Mouse (Mus musculus): ENCODE results near the gene Lck. TPM values are rescaled to one million over a fixed set of nuclear protein-coding genes. Genes with fewer than 3 reads are reported as not detected.
A peak's percentile ranks its signal among the peaks of the same experiment; 100 is the strongest.

Lck gene
- polyA plus RNA-seq, 1 experiment, result 3.1 TPM

GRCm38 (mm10) chr4:129616631-129617030 is 43.2 kb upstream of the Lck start:
- TF ChIP-seq TAL1 (IDR thresholded peaks at IDR 0.05; ENCODE audit: low read length), result no peak
- no peak for TF ChIP-seq GATA1 (IDR thresholded peaks at IDR 0.05; ENCODE audit: low read length)
- Histone ChIP-seq H3K27me3 (ENCODE audit: control insufficient read depth) (no peaks in the 10 kb centered on the region), H3K4me3 (replicated peaks) (no peak overlapping the region), H3K9me3 (ENCODE audit: control insufficient read depth, low read length) (no peaks in the 10 kb centered on the region), H3K36me3 (ENCODE audit: control insufficient read depth) (peaks cover 37% of the 10 kb centered on the region), H3K4me1 (ENCODE audit: control insufficient read depth) (peaks cover 43% of the 10 kb centered on the region)

- H3K36me3 ChIP-seq (ENCODE audit: control insufficient read depth), result peaks cover 43% of the 10 kb centered on the region
- no peak for TF ChIP-seq GATA1 (IDR thresholded peaks at IDR 0.05; ENCODE audit: low read length)
- no peak for TF ChIP-seq TAL1 (IDR thresholded peaks at IDR 0.05; ENCODE audit: low read length)
- H3K4me3 ChIP-seq (replicated peaks), result no peak overlapping the region
- no peaks in the 10 kb centered on the region for H3K27me3 ChIP-seq (ENCODE audit: control insufficient read depth)
- no peaks in the 10 kb centered on the region for H3K9me3 ChIP-seq (ENCODE audit: control insufficient read depth, low read length)
- peaks cover 39% of the 10 kb centered on the region for H3K4me1 ChIP-seq (ENCODE audit: control insufficient read depth)
These were observed 42.4 kb upstream of the Lck start for GRCm38 (mm10) chr4:129615801-129616290.

- H3K36me3 ChIP-seq (ENCODE audit: control insufficient read depth), result peaks cover 55% of the 10 kb centered on the region
- H3K9me3 ChIP-seq (ENCODE audit: control insufficient read depth, low read length), result no peaks in the 10 kb centered on the region
- no peak within 1 kb of the TSS for H3K4me3 ChIP-seq (replicated peaks)
- no peaks in the 10 kb centered on the region for H3K27me3 ChIP-seq (ENCODE audit: control insufficient read depth)
- TF ChIP-seq GATA1 (IDR thresholded peaks at IDR 0.05; ENCODE audit: low read length), result no peak
- no peak for TF ChIP-seq TAL1 (IDR thresholded peaks at IDR 0.05; ENCODE audit: low read length)
- H3K4me1 ChIP-seq (ENCODE audit: control insufficient read depth), result peaks cover 27% of the 10 kb centered on the region
These were observed 40.7 kb upstream of the Lck start, which contains the start of gene Dcdc2b for GRCm38 (mm10) chr4:129614093-129614492. Gene Dcdc2b (minus strand): TSS chr4:129614257.

- H3K36me3 ChIP-seq (ENCODE audit: control insufficient read depth), result peaks cover 70% of the 10 kb centered on the region
- H3K27me3 ChIP-seq (ENCODE audit: control insufficient read depth), result no peaks in the 10 kb centered on the region
- TF ChIP-seq GATA1 (IDR thresholded peaks at IDR 0.05; ENCODE audit: low read length) (no peak), TAL1 (IDR thresholded peaks at IDR 0.05; ENCODE audit: low read length) (no peak)
- H3K9me3 ChIP-seq (ENCODE audit: control insufficient read depth, low read length), result no peaks in the 10 kb centered on the region
- H3K4me3 ChIP-seq (replicated peaks), result no peak overlapping the region
- peaks cover 21% of the 10 kb centered on the region for H3K4me1 ChIP-seq (ENCODE audit: control insufficient read depth)
These were observed 37.0 kb upstream of the Lck start for GRCm38 (mm10) chr4:129610472-129610871.

- H3K36me3 ChIP-seq (ENCODE audit: control insufficient read depth), result peaks cover 74% of the 10 kb centered on the region
- H3K4me3 ChIP-seq (replicated peaks), result no peak overlapping the region
- TF ChIP-seq GATA1 (IDR thresholded peaks at IDR 0.05; ENCODE audit: low read length) (no peak), TAL1 (IDR thresholded peaks at IDR 0.05; ENCODE audit: low read length) (no peak)
- H3K4me1 ChIP-seq (ENCODE audit: control insufficient read depth), result peaks cover 21% of the 10 kb centered on the region
- no peaks in the 10 kb centered on the region for H3K9me3 ChIP-seq (ENCODE audit: control insufficient read depth, low read length)
- H3K27me3 ChIP-seq (ENCODE audit: control insufficient read depth), result no peaks in the 10 kb centered on the region
These were observed 36.6 kb upstream of the Lck start for GRCm38 (mm10) chr4:129610026-129610425.

- Histone ChIP-seq H3K4me1 (ENCODE audit: control insufficient read depth) (peaks cover 23% of the 10 kb centered on the region), H3K36me3 (ENCODE audit: control insufficient read depth) (peaks cover 80% of the 10 kb centered on the region), H3K9me3 (ENCODE audit: control insufficient read depth, low read length) (no peaks in the 10 kb centered on the region), H3K4me3 (replicated peaks) (no peak overlapping the region), H3K27me3 (ENCODE audit: control insufficient read depth) (no peaks in the 10 kb centered on the region)
- no peak for TF ChIP-seq GATA1 (IDR thresholded peaks at IDR 0.05; ENCODE audit: low read length)
- TF ChIP-seq TAL1 (IDR thresholded peaks at IDR 0.05; ENCODE audit: low read length), result no peak
These were observed 35.7 kb upstream of the Lck start for GRCm38 (mm10) chr4:129609139-129609631.

GRCm38 (mm10) chr4:129608426-129609025 is 35.1 kb upstream of the Lck start:
- no peak for TF ChIP-seq GATA1 (IDR thresholded peaks at IDR 0.05; ENCODE audit: low read length)
- no peak for TF ChIP-seq TAL1 (IDR thresholded peaks at IDR 0.05; ENCODE audit: low read length)
- Histone ChIP-seq H3K27me3 (ENCODE audit: control insufficient read depth) (no peaks in the 10 kb centered on the region), H3K4me1 (ENCODE audit: control insufficient read depth) (peaks cover 26% of the 10 kb centered on the region), H3K36me3 (ENCODE audit: control insufficient read depth) (peaks cover 82% of the 10 kb centered on the region), H3K9me3 (ENCODE audit: control insufficient read depth, low read length) (no peaks in the 10 kb centered on the region), H3K4me3 (replicated peaks) (no peak overlapping the region)

- Histone ChIP-seq H3K9me3 (ENCODE audit: control insufficient read depth, low read length) (no peaks in the 10 kb centered on the region), H3K27me3 (ENCODE audit: control insufficient read depth) (no peaks in the 10 kb centered on the region), H3K4me1 (ENCODE audit: control insufficient read depth) (peaks cover 44% of the 10 kb centered on the region), H3K36me3 (ENCODE audit: control insufficient read depth) (peaks cover 75% of the 10 kb centered on the region), H3K4me3 (replicated peaks) (peak within 1 kb of the TSS; percentile 100)
- TF ChIP-seq GATA1 (IDR thresholded peaks at IDR 0.05; ENCODE audit: low read length) (peak; percentile 66), TAL1 (IDR thresholded peaks at IDR 0.05; ENCODE audit: low read length) (peak; percentile 76)
These were observed 27.1 kb upstream of the Lck start, which contains the start of the genes Eif3i and Tmem234 for GRCm38 (mm10) chr4:129600233-129601158. Gene Eif3i (minus strand): TSS chr4:129600648. Gene Tmem234 (plus strand): TSS chr4:129600668.

- peaks cover 45% of the 10 kb centered on the region for H3K36me3 ChIP-seq (ENCODE audit: control insufficient read depth)
- TF ChIP-seq GATA1 (IDR thresholded peaks at IDR 0.05; ENCODE audit: low read length), result peak; percentile 29; the same call in 1 of the 2 replicates
- peak; percentile 60 for TF ChIP-seq TAL1 (IDR thresholded peaks at IDR 0.05; ENCODE audit: low read length)
These were observed 15.4 kb upstream of the Lck start for GRCm38 (mm10) chr4:129588865-129589264.

More at GRCm38 (mm10) chr4:129588865-129589264, 15.4 kb upstream of the Lck start:
- H3K4me3 ChIP-seq (replicated peaks), result peak overlapping the region; percentile 6
- H3K27me3 ChIP-seq (ENCODE audit: control insufficient read depth), result no peaks in the 10 kb centered on the region
- H3K4me1 ChIP-seq (ENCODE audit: control insufficient read depth), result peaks cover 36% of the 10 kb centered on the region
- no peaks in the 10 kb centered on the region for H3K9me3 ChIP-seq (ENCODE audit: control insufficient read depth, low read length)
